Mouse (Mus musculus) kidney, adult 11 months (tissue): Measurements from ENCODE around the gene Fndc4.

ENCODE experiments used
- DNase-seq: peaks from one replicate; pipeline ENCODE4 v3.0.0; 2022

Gene Fndc4

GRCm38 (mm10) chr5:31295606-31296141, at the start of gene Fndc4:
Gene Fndc4 (minus strand): TSS chr5:31296080.
- peak; percentile 9 for DNase-seq

- DNase-seq = peak; percentile 50
Measured at GRCm38 (mm10) chr5:31328255-31328654, 32.4 kb upstream of the Fndc4 start.

GRCm38 (mm10) chr5:31326850-31327249, 31.0 kb upstream of the Fndc4 start:
- no peak for DNase-seq

GRCm38 (mm10) chr5:31324085-31324484, 28.2 kb upstream of the Fndc4 start:
- no peak for DNase-seq

- DNase-seq = peak; percentile 5
Measured at GRCm38 (mm10) chr5:31322776-31323175, 26.9 kb upstream of the Fndc4 start.

- DNase-seq = no peak
Measured at GRCm38 (mm10) chr5:31312806-31313205, 16.9 kb upstream of the Fndc4 start.

GRCm38 (mm10) chr5:31303093-31303492, 7.2 kb upstream of the Fndc4 start:
- no peak for DNase-seq

- DNase-seq = no peak
Measured at GRCm38 (mm10) chr5:31301866-31302265, 6.0 kb upstream of the Fndc4 start.

- no peak for DNase-seq
Measured at GRCm38 (mm10) chr5:31298486-31298885, 2.6 kb upstream of the Fndc4 start.

- DNase-seq = peak; percentile 11
Measured at GRCm38 (mm10) chr5:31297981-31298380, 2.1 kb upstream of the Fndc4 start.

- DNase-seq = no peak
Measured at GRCm38 (mm10) chr5:31297047-31297757, 1.3 kb upstream of the Fndc4 start, which contains the start of gene Gckr. Gene Gckr (plus strand): TSS chr5:31297443.

- DNase-seq = no peak
Measured at GRCm38 (mm10) chr5:31294964-31295605, 795 bp downstream of the Fndc4 start.

GRCm38 (mm10) chr5:31291361-31291688, 4.6 kb downstream of the Fndc4 start:
- DNase-seq = no peak

GRCm38 (mm10) chr5:31290521-31291360, 5.1 kb downstream of the Fndc4 start, which contains the start of gene Ift172:
Gene Ift172 (minus strand): TSS chr5:31291116.
- peak; percentile 98 for DNase-seq

GRCm38 (mm10) chr5:31289626-31290230, 6.2 kb downstream of the Fndc4 start:
- no peak for DNase-seq

GRCm38 (mm10) chr5:31288655-31289054, 7.2 kb downstream of the Fndc4 start:
- no peak for DNase-seq

- no peak for DNase-seq
Measured at GRCm38 (mm10) chr5:31288225-31288624, 7.7 kb downstream of the Fndc4 start.

- no peak for DNase-seq
Measured at GRCm38 (mm10) chr5:31279245-31279988, 16.5 kb downstream of the Fndc4 start.

- no peak for DNase-seq
Measured at GRCm38 (mm10) chr5:31273018-31273417, 22.9 kb downstream of the Fndc4 start.

- no peak for DNase-seq
Measured at GRCm38 (mm10) chr5:31267686-31268085, 28.2 kb downstream of the Fndc4 start.

- DNase-seq = no peak
Measured at GRCm38 (mm10) chr5:31266101-31266500, 29.8 kb downstream of the Fndc4 start.

- DNase-seq = no peak
Measured at GRCm38 (mm10) chr5:31257616-31258015, 38.3 kb downstream of the Fndc4 start.
